Mouse (Mus musculus) bone marrow, adult 2 months (tissue): ENCODE results near the gene Stat5a. TPM values are rescaled to one million over a fixed set of nuclear protein-coding genes. Genes with fewer than 3 reads are reported as not detected.

Source experiments
- H3K27ac ChIP-seq: fragments of 200-500 bp; 2 replicates; pipeline ENCODE4 v1.5.1; 2012; ENCODE audit warnings: low read depth, mild to moderate bottlenecking, control low read depth, inconsistent platforms, low read length; ENCODE audit not compliant: control insufficient read depth, poor library complexity, insufficient read depth
- H3K4me1 ChIP-seq: fragments of 200-500 bp; 2 replicates; pipeline ENCODE4 v1.6.1; 2011; ENCODE audit warnings: low read length; ENCODE audit not compliant: control insufficient read depth, insufficient read depth
- H3K4me3 ChIP-seq: fragments of 200-500 bp; replicated peaks from 2 replicates; pipeline ENCODE3; 2011; ENCODE audit warnings: mild to moderate bottlenecking, low read depth, low read length, control low read depth; ENCODE audit not compliant: control insufficient read depth
- CTCF ChIP-seq: fragments of 200-500 bp; IDR thresholded peaks from 2 replicates; pipeline ENCODE4 v1.5.1; 2011; ENCODE audit warnings: low read length, control low read depth; ENCODE audit not compliant: control insufficient read depth, insufficient read depth
- POLR2A ChIP-seq: fragments of 200-500 bp; IDR thresholded peaks from 2 replicates; pipeline ENCODE4 v1.6.1; 2011; ENCODE audit warnings: low read depth, mild to moderate bottlenecking, control low read depth, low read length, borderline replicate concordance; ENCODE audit not compliant: control insufficient read depth
- WGBS: fragments of 180-500 bp; shearing (Covaris S2); methylation state at CpG from one replicate; pipeline ENCODE4 v1.1.7; 2018; 5-methylcytosine and 5-hydroxymethylcytosine counted together
- polyA plus RNA-seq: library from polyadenylated mRNA; stranded (reverse); fragments of >200 nt; gene quantifications from 2 replicates; pipeline ENCODE4 v1.2.4, GENCODE M21; 2011; ENCODE audit warnings: low replicate concordance; ENCODE audit not compliant: missing spikeins, insufficient read depth, insufficient read length

The Stat5a gene
- polyA plus RNA-seq, 1 experiment, result 16.5 TPM

DNA sequence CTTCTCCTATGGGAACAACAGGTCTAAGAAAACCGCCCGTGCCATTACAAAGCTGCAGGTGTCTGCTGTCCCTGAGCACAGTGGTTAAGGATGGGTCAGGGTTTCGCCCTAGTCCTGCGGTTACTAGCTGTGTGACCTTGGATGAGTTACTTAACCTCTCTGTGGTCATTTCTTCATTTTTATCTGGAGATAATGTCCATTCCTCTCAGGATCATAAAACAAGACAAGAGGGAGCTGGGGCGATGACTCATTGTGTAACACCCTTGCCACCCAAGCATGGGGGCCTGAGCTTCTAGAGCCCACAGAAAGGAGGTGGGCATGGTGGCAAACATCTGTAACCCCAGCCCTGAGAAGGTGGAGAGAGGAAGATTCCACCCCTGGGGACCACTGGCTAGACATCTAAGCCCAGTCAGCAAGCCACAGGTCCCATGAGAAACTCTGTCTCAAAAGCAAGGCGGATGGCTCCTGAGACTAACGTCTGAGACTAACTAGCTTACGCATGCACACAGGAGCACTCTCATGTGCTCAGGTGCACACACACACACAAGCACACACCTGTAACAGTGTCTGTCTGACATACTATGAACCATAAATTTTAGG, 16.0 kb upstream of the Stat5a start:
- TF ChIP-seq POLR2A (no peak), CTCF (no peak)
- Histone ChIP-seq H3K27ac (no peak overlapping the region), H3K4me1 (peaks cover 1% of the 10 kb centered on the region; the same call in 1 of the 2 replicates), H3K4me3 (no peak overlapping the region)
- WGBS, result 71% methylated on average over 8 of the region's 8 CpGs

DNA sequence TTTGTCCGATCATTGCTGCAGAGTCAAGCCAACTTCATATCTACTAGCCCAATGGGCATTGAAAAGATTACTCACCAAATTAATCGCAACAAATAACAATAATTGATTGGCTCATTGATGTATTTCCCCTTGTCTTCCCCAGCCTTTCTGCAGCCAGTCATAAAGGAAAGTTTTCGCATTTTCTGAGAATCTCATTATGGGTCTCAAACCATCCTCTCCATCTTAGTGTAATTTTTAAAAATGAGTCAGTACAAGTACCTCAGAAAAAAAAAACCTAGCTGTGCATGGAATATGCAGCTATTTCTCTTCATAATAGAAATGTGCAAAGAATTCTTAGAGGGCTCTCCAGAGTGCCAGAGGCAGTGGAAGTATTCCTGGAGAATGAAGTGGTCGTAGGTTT, 15.0 kb upstream of the Stat5a start:
- TF ChIP-seq CTCF (no peak), POLR2A (no peak)
- H3K4me1 ChIP-seq, result peaks cover 1% of the 10 kb centered on the region; the same call in 1 of the 2 replicates
- WGBS, result 83% methylated on average over 4 of the region's 4 CpGs

GRCm38 (mm10) chr11:100845793-100846192, 13.4 kb upstream of the Stat5a start:
- TF ChIP-seq CTCF (no peak), POLR2A (no peak)
- Histone ChIP-seq H3K4me3 (no peak overlapping the region), H3K4me1 (peaks cover 1% of the 10 kb centered on the region; the same call in 1 of the 2 replicates), H3K27ac (no peak overlapping the region)
- WGBS, result 52% methylated on average over 6 of the region's 6 CpGs

More for the DNA sequence above, 15.0 kb upstream of the Stat5a start:
- no peak overlapping the region for H3K27ac ChIP-seq
- no peak overlapping the region for H3K4me3 ChIP-seq

GRCm38 (mm10) chr11:100847572-100847971, 11.6 kb upstream of the Stat5a start:
- TF ChIP-seq CTCF (no peak), POLR2A (no peak)
- 61% methylated on average over 4 of the region's 4 CpGs for WGBS

GRCm38 (mm10) chr11:100848080-100848479, 11.1 kb upstream of the Stat5a start:
- 10% methylated on average over 4 of the region's 4 CpGs for WGBS
- H3K4me3 ChIP-seq, result no peak overlapping the region
- TF ChIP-seq POLR2A, result no peak
- no peak for TF ChIP-seq CTCF
- H3K4me1 ChIP-seq, result no peaks in the 10 kb centered on the region; the same call in 1 of the 2 replicates
- no peak overlapping the region for H3K27ac ChIP-seq

More at GRCm38 (mm10) chr11:100847572-100847971, 11.6 kb upstream of the Stat5a start:
- no peak overlapping the region for H3K27ac ChIP-seq
- H3K4me1 ChIP-seq, result no peaks in the 10 kb centered on the region; the same call in 1 of the 2 replicates
- no peak overlapping the region for H3K4me3 ChIP-seq

- peak overlapping the region; percentile 92 for H3K4me3 ChIP-seq
- no peaks in the 10 kb centered on the region; the same call in 1 of the 2 replicates for H3K4me1 ChIP-seq
- WGBS, result 41% methylated on average over 6 of the region's 6 CpGs
- TF ChIP-seq CTCF (no peak), POLR2A (no peak)
- H3K27ac ChIP-seq, result no peak overlapping the region
Observed at GRCm38 (mm10) chr11:100848789-100849379, 10.3 kb upstream of the Stat5a start.

DNA sequence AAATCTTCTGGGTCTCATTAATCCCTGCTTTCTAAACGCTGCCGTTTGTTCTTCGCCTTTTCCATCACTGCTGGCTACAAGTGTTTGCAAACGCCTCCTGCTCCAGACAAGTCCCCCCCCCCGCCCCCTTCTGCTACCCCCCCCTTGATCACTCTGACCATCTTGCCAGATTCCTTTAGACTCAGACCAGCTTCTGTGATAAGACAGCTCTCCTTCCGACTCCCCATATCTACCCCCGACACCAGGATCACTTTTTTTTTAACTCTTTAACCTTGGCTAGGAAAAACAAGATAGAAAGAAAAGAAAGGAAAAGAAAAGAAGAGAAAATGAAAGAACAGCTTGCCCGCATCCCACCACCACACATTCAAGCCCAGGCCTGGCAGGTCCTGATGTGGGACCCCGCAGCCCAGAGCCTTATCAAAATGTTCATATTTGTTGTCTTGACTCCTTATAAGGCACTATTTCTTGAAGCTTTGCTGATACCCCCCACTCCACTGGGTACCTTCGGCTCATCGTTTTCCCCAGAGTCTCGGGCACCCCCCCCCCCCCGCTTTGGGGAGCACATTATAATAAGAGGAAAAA, 9.6 kb upstream of the Stat5a start:
- Histone ChIP-seq H3K4me3 (peak overlapping the region; percentile 92), H3K4me1 (no peaks in the 10 kb centered on the region; the same call in 1 of the 2 replicates), H3K27ac (peak overlapping the region; percentile 97)
- WGBS, result 3% methylated on average over 13 of the region's 13 CpGs
- TF ChIP-seq CTCF (no peak), POLR2A (no peak)

DNA sequence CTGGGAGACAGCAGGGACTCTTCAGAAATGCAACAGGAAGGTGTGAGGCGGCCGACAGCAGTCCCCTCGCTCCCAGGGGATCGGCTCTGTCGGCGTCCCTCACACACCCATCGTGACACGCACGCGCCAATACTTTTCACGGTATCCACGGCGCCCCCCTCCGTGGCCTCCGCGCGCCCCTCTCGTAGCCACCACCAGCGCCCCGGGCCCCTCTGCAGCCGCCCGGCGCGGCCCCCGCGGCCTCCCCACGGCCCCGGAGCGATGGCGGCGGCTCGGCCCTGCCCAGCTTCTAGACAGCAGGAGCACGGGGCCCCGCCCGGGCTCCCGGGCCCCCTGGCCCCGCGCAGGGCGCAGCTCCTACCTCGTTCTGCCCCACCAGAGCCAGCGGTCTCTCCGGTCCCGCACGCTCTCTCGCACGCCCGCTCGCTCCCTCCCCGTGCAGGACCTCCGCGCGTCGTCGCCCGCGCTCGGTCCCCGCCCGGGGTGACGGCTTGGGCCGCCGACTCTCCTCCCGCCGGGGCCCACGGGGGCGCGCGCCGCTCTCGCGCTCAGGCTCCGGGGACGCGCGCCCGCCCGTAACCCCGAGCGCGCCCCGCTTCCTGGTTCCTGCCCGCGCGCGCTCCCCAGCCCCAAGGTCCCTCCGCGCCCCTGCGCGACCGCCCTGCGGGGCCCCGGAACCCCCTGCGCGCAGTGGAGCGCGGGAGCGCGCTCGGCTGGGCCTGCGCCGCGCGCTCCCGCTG, 8.9 kb upstream of the Stat5a start, which contains the start of gene Stat5b:
Gene Stat5b (minus strand): TSS at position 687 of the 740 bp plus-strand sequence.
- peak; percentile 85; the same call in 1 of the 2 replicates for TF ChIP-seq POLR2A
- TF ChIP-seq CTCF, result no peak
- WGBS, result under 1% methylated on average over 103 of the region's 104 CpGs
- Histone ChIP-seq H3K27ac (peak within 1 kb of the TSS; percentile 97), H3K4me3 (peak within 1 kb of the TSS; percentile 92), H3K4me1 (no peaks in the 10 kb centered on the region; the same call in 1 of the 2 replicates)
